Mouse (Mus musculus) liver, adult 2 months (tissue): ENCODE data around the gene Robo2. TPM values are rescaled to one million over a fixed set of nuclear protein-coding genes. Genes with fewer than 3 reads are reported as not detected.

Source experiments
- DNase-seq: peaks from one replicate; pipeline ENCODE4 v3.0.0-alpha.2; 2011; ENCODE audit warnings: low read depth, low spot score; ENCODE audit errors: extremely low read depth
- H3K27ac ChIP-seq: fragments of 200-500 bp; replicated peaks from 2 replicates; pipeline ENCODE4 v1.5.1; 2012; ENCODE audit warnings: low read depth, mild to moderate bottlenecking, control low read depth, inconsistent platforms, low read length; ENCODE audit not compliant: insufficient read depth
- H3K27me3 ChIP-seq: fragments of 200-500 bp; 2 replicates; pipeline ENCODE4 v1.6.1; 2012; ENCODE audit warnings: mild to moderate bottlenecking, moderate library complexity, low read length, inconsistent platforms; ENCODE audit not compliant: control insufficient read depth, insufficient read depth
- H3K36me3 ChIP-seq: fragments of 200-500 bp; 2 replicates; pipeline ENCODE4 v1.6.1; 2012; ENCODE audit warnings: low read length, inconsistent platforms; ENCODE audit not compliant: control insufficient read depth, insufficient read depth
- H3K4me1 ChIP-seq: fragments of 200-500 bp; 2 replicates; pipeline ENCODE4 v1.6.1; 2011; ENCODE audit warnings: low read length; ENCODE audit not compliant: control insufficient read depth, insufficient read depth
- H3K4me3 ChIP-seq: fragments of 200-500 bp; 2 replicates; pipeline ENCODE4 v1.5.1; 2011; ENCODE audit warnings: low read depth, mild to moderate bottlenecking, control low read depth, low read length, moderate library complexity; ENCODE audit not compliant: insufficient read depth
- H3K79me2 ChIP-seq: fragments of 200-500 bp; 2 replicates; pipeline ENCODE4 v1.6.1; 2012; ENCODE audit warnings: inconsistent platforms, mild to moderate bottlenecking, low read length, moderate library complexity; ENCODE audit not compliant: control insufficient read depth, insufficient read depth
- H3K9ac ChIP-seq: fragments of 200-500 bp; 2 replicates; pipeline ENCODE4 v1.6.1; 2012; ENCODE audit warnings: low read depth, mild to moderate bottlenecking, control low read depth, inconsistent platforms, low read length
- CTCF ChIP-seq: fragments of 200-500 bp; IDR thresholded peaks from 2 replicates; pipeline ENCODE4 v1.5.1; 2011; ENCODE audit warnings: low read depth, low read length, control low read depth
- POLR2A ChIP-seq: fragments of 200-500 bp; IDR thresholded peaks from 2 replicates; pipeline ENCODE4 v1.6.1; 2011; ENCODE audit warnings: low read length, control low read depth; ENCODE audit not compliant: insufficient read depth; ENCODE audit errors: extremely low read depth
- WGBS: fragments of 180-500 bp; shearing (Covaris S2); methylation state at CpG from one replicate; pipeline ENCODE4 v1.1.7; 2018; 5-methylcytosine and 5-hydroxymethylcytosine counted together
- polyA plus RNA-seq: library from polyadenylated mRNA; depleted of rRNA; stranded (reverse); fragments of >200 nt; gene quantifications from 2 replicates; pipeline ENCODE4 v1.2.3, GENCODE M21; 2012
- total RNA-seq: library from RNA; depleted of rRNA; stranded (reverse); fragments of >200 nt; gene quantifications from 2 replicates; pipeline ENCODE4 v1.2.3, GENCODE M21; 2014

The Robo2 gene
- total and polyA plus RNA-seq, 2 experiments, result 1.2 to 2.8 TPM

- H3K27ac ChIP-seq, result no peak overlapping the region
- 95% methylated on average over 3 of the region's 3 CpGs for WGBS
- DNase-seq, result no peak
- no peak overlapping the region for H3K9ac ChIP-seq
- no peaks in the 10 kb centered on the region for H3K36me3 ChIP-seq
- no peaks in the 10 kb centered on the region for H3K4me1 ChIP-seq
- no peaks in the 10 kb centered on the region for H3K79me2 ChIP-seq
- H3K27me3 ChIP-seq, result no peaks in the 10 kb centered on the region
- no peak overlapping the region for H3K4me3 ChIP-seq
- TF ChIP-seq POLR2A (no peak), CTCF (no peak)
Observed at GRCm38 (mm10) chr16:74373407-74373806, 38.2 kb downstream of the Robo2 start.

GRCm38 (mm10) chr16:74372876-74373275 lies 38.7 kb downstream of the Robo2 start:
- Histone ChIP-seq H3K4me3 (no peak overlapping the region), H3K27ac (no peak overlapping the region), H3K4me1 (no peaks in the 10 kb centered on the region), H3K27me3 (no peaks in the 10 kb centered on the region), H3K9ac (no peak overlapping the region), H3K36me3 (no peaks in the 10 kb centered on the region), H3K79me2 (no peaks in the 10 kb centered on the region)
- WGBS, result 79% methylated on average over 1 of the region's 1 CpGs
- DNase-seq, result no peak
- TF ChIP-seq CTCF (no peak), POLR2A (no peak)

GRCm38 (mm10) chr16:74348437-74348836 lies 63.2 kb downstream of the Robo2 start:
- no peak overlapping the region for H3K27ac ChIP-seq
- no peaks in the 10 kb centered on the region for H3K4me1 ChIP-seq
- TF ChIP-seq CTCF, result no peak
- TF ChIP-seq POLR2A, result no peak
- H3K4me3 ChIP-seq, result no peak overlapping the region
- H3K27me3 ChIP-seq, result no peaks in the 10 kb centered on the region
- no peak overlapping the region for H3K9ac ChIP-seq
- H3K79me2 ChIP-seq, result no peaks in the 10 kb centered on the region
- DNase-seq, result no peak
- no peaks in the 10 kb centered on the region for H3K36me3 ChIP-seq
- WGBS, result 88% methylated on average over 6 of the region's 6 CpGs

GRCm38 (mm10) chr16:74338969-74339630 lies 72.5 kb downstream of the Robo2 start:
- TF ChIP-seq CTCF (no peak), POLR2A (no peak)
- no peak overlapping the region for H3K27ac ChIP-seq

GRCm38 (mm10) chr16:74321666-74322371 lies 89.8 kb downstream of the Robo2 start:
- H3K9ac ChIP-seq, result no peak overlapping the region
- H3K79me2 ChIP-seq, result no peaks in the 10 kb centered on the region
- no peak overlapping the region for H3K27ac ChIP-seq
- no peak for TF ChIP-seq CTCF
- H3K4me1 ChIP-seq, result no peaks in the 10 kb centered on the region
- WGBS, result 69% methylated on average over 9 of the region's 9 CpGs
- no peak overlapping the region for H3K4me3 ChIP-seq
- no peaks in the 10 kb centered on the region for H3K27me3 ChIP-seq
- no peak for DNase-seq
- no peaks in the 10 kb centered on the region for H3K36me3 ChIP-seq

More at GRCm38 (mm10) chr16:74338969-74339630, 72.5 kb downstream of the Robo2 start:
- H3K36me3 ChIP-seq, result no peaks in the 10 kb centered on the region
- no peaks in the 10 kb centered on the region for H3K27me3 ChIP-seq
- no peaks in the 10 kb centered on the region for H3K79me2 ChIP-seq
- DNase-seq, result no peak
- no peaks in the 10 kb centered on the region for H3K4me1 ChIP-seq
- 77% methylated on average over 9 of the region's 9 CpGs for WGBS
- no peak overlapping the region for H3K9ac ChIP-seq
- no peak overlapping the region for H3K4me3 ChIP-seq

GRCm38 (mm10) chr16:74316150-74316549 lies 95.5 kb downstream of the Robo2 start:
- DNase-seq, result no peak
- Histone ChIP-seq H3K4me1 (no peaks in the 10 kb centered on the region), H3K79me2 (no peaks in the 10 kb centered on the region), H3K27me3 (no peaks in the 10 kb centered on the region), H3K4me3 (no peak overlapping the region), H3K9ac (no peak overlapping the region), H3K36me3 (no peaks in the 10 kb centered on the region), H3K27ac (no peak overlapping the region)
- WGBS, result 54% methylated on average over 7 of the region's 7 CpGs
- TF ChIP-seq CTCF (no peak), POLR2A (no peak)
